Mouse (Mus musculus) mature B cell (primary cell): ENCODE data around the gene Dkk3.
"Not testable (repeated sequence)": the region's sequence is repeated elsewhere in the genome, so short reads cannot be mapped to it uniquely, and the experiment has no call there.

Experiments
- in situ Hi-C: fragments of 300-500 bp; cut with MboI; formaldehyde crosslinking; loops from 2 replicates; pipeline ENCODE4 v1.14.3; 2019

The Dkk3 gene

GRCm38 (mm10) chr7:112130660-112131059, 28.2 kb downstream of the Dkk3 start:
- in situ Hi-C loops: no loop called here

DNA sequence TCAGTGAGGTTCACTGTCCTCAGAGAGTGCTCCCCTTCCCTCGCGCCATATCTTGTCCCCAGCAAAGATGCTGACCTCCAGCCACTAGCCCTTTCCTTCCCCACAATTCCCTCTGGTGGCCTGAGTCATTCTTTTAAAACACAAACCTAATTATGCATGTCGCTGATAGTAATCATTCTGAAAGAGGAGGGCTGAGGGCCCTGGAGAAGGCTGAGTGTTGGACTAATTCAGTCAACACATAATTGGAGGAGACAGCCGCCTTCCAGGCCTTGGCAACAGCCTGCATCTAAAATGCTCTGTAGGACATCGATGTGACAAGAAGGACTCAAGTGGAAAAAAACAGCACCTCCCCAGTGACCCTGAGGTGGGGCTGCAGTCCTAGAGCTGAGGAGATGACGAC, 29.0 kb downstream of the Dkk3 start:
- in situ Hi-C loops: no loop called here

GRCm38 (mm10) chr7:112128810-112129209, 30.0 kb downstream of the Dkk3 start:
- in situ Hi-C loops: no loop called here

GRCm38 (mm10) chr7:112127954-112128353, 30.9 kb downstream of the Dkk3 start:
- in situ Hi-C loops: no loop called here

- in situ Hi-C loops: no loop called here
These were observed 31.7 kb downstream of the Dkk3 start for GRCm38 (mm10) chr7:112127085-112127637.

DNA sequence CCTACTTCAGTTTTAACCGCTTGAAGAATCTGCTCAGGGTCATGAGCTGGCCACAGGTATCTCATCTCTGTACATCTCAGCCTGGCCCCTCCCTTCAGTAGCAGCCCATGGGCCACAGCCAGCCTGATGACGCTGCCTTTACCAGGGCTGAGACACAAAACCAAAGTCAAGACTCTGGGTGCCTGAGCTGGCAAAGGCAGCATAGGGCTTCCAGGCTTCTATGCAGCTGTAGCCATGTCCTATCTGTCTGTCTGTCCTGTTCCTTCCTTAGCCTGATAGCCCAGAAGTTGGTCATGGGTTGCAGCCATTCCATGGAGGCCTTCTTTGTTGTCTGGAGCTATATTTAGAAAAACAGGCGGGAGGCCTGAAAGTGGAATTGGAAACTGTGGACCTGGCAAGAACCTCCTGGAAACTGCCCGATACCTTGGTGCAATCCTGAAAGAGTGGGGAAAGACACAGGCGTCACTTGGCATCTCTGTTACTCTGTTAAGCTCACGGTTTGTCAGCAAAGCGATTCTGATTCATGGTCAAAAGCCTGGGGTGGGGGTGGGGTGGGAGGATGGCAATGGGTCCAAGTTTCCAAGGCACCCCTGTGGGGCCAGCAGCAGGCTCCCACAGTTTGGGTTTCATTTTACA, 33.1 kb downstream of the Dkk3 start:
- in situ Hi-C loops: no loop called here

DNA sequence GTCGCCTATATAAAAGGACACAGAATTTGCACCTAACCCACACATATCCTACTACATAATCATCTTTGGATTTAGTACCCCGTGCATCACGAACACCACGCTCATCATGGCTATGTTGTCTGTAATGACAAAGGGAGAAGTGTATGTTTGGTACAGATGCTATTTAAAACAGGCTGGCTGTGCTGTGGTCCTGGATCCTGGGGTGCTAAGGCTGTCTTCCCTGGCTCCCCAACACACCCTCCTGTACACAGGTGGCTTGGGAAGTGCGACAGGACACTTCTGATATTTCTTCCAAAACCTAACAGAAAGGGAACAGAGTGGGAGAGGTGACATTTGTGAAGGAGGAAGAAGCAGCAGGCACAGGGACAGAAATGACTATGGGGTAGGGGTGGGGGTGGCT, 35.2 kb downstream of the Dkk3 start:
- in situ Hi-C loops: no loop called here

GRCm38 (mm10) chr7:112121866-112122500, 36.9 kb downstream of the Dkk3 start:
- in situ Hi-C loops: no loop called here

DNA sequence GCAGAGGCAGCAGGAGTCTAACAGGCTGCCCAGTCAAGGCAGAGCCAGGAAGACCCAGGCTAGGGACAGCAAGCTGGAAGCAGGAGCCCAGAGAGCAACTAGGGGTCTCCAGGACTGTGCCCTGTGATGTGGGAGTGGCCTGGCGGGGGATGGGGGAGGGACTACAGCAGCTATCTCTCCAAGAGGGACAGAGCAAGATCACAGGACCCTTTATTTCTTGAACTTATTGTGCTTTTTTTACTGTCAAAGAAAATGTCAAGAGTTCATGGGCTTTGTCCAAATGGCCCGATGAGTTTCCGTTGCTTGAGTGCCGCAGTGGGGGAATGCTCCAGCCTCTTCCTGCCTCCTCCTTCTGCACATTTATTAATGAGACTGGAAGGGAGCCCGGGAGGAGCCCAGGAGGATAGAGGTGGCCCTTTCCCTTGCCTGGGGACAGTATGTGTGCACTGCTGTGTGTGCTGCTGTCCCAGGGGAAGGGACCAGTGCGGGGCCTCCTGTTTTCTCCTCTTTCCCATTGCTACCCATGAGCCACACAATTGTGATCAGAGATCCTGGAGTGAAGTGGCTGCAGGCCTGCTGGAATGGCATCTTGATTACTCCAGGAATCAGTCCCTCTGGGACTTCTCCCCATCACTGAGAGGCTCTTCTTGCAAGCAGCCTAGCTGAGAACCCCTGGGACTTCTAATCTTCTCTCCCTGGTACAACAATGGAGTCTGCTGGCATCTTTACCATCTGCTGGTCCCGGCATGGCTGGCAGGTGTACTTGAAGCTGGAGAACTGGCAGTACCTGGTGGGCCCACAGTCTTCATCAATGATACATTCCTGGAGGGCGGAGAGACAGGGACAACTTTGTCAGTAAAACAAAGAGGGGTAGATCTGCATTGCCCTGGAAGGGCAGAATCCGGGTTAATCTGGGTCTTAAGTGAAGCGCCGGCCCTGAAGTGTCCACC, 37.7 kb downstream of the Dkk3 start:
- in situ Hi-C loops: no loop called here

GRCm38 (mm10) chr7:112119248-112119647, 39.6 kb downstream of the Dkk3 start:
- in situ Hi-C loops: no loop called here

GRCm38 (mm10) chr7:112118086-112118485, 40.8 kb downstream of the Dkk3 start:
- in situ Hi-C loops: no loop called here

DNA sequence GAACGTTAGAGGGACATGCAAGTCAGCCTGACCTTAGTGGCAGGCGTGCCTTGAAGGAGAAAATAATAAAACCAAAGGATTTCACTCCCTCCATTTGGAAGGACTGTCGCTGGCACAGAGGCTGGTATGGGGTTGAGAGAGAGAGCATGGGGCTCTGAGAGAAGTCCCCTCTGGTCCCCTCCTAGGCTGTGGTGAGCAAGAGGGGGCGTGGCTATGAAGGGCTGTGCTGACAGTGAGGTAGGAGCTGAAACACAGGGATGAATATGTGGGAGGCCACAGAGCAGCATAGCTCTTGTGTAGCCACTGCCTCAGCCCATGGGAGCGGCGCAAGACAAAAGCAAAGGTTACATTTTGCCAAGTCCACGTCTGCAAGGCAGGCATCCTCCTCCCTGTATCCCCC, 41.4 kb downstream of the Dkk3 start:
- in situ Hi-C loops: no loop called here

DNA sequence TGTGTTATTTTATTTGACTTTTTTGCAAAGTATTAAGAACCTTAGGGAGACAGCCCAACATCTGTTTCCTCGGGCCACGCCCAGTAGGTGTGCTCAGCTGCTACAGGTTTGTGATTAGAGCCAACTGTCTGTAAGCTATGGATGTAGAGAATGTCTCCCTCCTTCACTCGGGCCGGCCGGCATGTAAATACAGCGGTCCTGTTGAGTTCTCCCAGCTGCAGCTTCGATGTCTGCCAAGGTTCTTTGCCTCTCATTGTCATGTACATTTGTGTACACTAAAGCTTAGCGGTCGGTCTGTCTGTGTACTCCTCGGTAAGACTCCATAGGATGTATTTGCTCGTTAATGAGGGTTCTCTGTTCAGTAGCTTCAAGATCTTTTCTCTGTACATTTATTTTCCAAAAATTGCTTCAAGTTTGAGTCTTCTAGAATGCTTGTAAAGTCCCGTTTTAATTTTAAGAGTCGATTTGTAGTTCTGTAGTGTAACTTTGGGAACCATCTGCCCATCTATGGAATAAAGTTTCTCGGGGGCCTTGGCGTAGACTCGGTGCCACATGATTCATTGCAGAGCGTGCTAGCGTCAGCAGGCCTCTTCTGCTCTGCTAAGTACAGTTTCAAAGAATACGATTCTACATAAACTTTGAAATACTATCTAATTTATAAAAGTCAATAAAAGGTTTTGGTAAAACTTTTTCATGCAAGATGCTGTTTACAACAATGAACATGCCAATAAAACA, 48.1 kb downstream of the Dkk3 start:
- in situ Hi-C loops: no loop called here

GRCm38 (mm10) chr7:112108757-112109156, 50.1 kb downstream of the Dkk3 start:
- in situ Hi-C loops: no loop called here

DNA sequence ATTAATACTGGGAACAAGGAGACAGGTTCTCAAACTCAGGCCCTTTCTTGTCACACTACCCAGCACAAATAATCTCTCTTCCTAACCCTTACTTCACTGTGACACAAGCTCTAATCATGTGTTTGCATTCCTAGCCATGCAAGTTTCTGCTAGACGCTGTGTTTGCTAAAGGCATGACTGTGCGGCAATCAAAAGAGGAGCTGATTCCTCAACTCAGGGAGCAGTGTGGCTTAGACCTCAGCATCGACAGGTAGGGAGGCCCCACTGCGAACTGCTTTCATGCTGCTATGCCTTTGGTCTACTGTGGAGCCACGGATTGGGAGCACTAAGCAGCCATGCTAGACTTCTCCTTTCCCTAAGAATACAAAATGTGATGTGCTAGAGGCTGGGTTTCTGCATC, 55.0 kb downstream of the Dkk3 start:
- in situ Hi-C loops: no loop called here

DNA sequence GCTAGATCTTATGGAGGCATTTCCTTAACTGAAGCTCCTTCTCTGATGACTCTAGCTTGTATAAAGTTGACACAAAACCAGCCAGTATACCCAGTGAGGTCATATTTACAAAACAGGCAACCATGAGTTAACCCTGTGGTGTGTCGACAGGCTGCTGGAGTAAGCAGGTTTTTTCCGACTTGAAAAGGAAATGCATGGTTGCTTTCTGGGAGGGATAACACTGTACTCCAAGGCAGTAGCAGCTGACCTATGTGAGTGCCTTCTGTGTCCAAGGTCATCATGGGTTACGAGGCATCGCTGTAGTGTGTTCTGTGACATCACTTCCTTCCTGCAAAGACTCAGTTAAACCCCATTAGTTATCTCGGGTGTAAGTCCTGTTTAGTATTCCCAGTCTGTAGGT, 55.9 kb downstream of the Dkk3 start:
- in situ Hi-C loops: no loop called here

GRCm38 (mm10) chr7:112100887-112101286, 58.0 kb downstream of the Dkk3 start:
- in situ Hi-C loops: no loop called here

DNA sequence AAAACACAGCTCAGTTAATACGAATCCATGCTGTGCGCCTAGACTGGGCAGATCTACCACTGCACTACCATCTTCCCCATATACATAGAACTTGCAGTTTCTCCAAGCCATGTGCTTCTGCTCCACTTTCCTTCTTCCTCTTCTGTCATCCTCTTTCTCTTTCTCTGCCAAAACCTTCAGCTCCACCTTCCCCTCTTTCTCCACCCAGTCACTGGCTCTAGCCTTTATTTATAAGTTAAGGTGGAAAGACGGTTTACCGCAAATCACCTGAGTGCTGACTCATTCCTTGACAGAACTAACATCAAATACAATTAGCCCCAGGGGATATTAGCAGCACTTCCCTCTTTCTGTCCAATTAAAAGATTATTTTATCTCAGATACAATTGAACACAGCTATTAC, 63.9 kb downstream of the Dkk3 start:
- in situ Hi-C loops: not testable (repeated sequence)

DNA sequence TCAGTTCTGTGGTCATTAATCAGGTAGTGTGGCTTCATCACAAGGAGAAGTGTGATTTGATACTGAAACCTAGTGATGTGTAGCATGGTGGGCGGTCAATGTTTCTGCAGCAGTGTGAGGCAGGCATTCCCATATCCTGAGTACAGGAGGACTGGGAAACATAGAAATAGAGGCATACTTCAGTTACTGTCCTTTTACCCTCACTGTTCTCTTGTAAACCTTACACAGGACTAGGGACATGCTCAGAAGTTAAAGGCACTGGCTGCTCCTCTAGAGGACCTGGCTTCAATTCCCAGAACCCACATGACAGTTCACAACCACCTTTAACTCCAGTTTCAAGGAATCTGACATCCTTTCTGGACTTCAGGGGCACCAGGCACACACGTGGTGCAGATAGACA, 72.7 kb downstream of the Dkk3 start:
- in situ Hi-C loops: no loop called here

DNA sequence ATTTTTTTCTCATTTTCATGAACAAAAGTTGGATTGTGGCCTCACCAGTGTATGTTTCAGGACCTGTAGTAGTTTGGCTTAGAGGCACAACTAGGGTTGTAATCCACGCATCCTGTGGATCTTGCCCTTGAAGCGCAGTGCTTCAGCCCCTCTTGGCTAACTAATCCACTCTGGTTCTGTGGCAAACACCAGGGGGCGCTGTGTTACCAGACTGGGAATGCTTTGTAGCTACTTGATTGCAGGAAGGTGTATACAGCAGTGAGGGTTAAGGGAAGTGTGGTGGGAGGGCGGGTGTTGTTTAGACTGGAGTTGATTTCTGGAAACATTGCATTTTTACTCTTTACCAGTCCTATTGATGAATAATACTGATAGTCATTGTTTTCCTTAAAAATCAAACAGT, 73.8 kb downstream of the Dkk3 start:
- in situ Hi-C loops: no loop called here

DNA sequence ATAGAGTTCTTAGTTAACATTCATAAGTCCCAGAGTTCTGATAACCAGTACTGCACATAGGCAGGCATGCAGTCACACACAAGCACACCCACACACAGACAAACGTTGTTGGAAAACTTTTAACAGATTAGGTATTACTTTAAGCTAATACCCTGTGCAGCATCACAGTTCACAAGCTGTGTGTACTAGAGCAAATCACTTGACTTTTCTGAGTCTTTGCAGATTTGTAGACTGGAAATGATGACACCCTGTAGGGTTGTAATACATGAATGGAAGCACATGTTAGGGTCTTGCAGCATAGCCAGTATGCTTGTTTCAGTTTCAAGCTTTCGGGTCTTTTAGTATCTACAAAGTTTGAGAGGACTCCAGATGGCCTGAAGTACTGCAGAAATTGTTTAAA, 74.6 kb downstream of the Dkk3 start:
- in situ Hi-C loops: no loop called here

DNA sequence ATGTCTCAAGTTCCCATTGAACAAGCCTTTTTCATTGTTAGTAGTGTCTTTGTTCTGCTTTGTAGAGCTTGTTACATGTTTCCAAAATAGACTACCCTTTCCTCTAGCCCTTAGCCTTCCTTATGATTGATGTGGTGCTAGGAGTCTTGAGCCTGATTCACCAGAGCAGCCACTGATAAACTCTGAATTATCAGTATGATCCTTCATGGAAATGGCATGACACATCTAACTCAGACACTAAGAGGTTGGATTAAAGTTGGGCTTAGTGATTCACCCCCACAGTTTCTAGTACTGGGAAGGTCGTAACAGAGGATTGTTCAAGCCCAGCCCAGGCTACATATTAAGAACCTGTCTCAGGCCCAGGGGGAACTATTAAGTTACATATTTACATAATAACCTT, 76.2 kb downstream of the Dkk3 start:
- in situ Hi-C loops: no loop called here
